Mouse (Mus musculus): Measurements from ENCODE around the gene Kcnab1.

Gene Kcnab1

GRCm38 (mm10) chr3:65317876-65318537, 208.8 kb downstream of the Kcnab1 start:
- DNase-seq: peak; percentile 50 to 74

GRCm38 (mm10) chr3:65319248-65320008, 210.2 kb downstream of the Kcnab1 start:
- peak; percentile 11 to 40 for DNase-seq

- DNase-seq: no peak
Observed at GRCm38 (mm10) chr3:65320990-65321389, 211.8 kb downstream of the Kcnab1 start.

GRCm38 (mm10) chr3:65321981-65322779, 213.0 kb downstream of the Kcnab1 start:
- DNase-seq: no peak

GRCm38 (mm10) chr3:65325254-65325653, 216.1 kb downstream of the Kcnab1 start:
- no peak for DNase-seq

GRCm38 (mm10) chr3:65328814-65329213, 219.6 kb downstream of the Kcnab1 start:
- no peak for DNase-seq

GRCm38 (mm10) chr3:65337835-65338464, 228.8 kb downstream of the Kcnab1 start:
- no peak for DNase-seq

GRCm38 (mm10) chr3:65340173-65340951, 231.2 kb downstream of the Kcnab1 start:
- DNase-seq: no peak

GRCm38 (mm10) chr3:65346176-65346575, 237.0 kb downstream of the Kcnab1 start:
- DNase-seq: no peak

- DNase-seq: no peak
Observed at GRCm38 (mm10) chr3:65352278-65353127, 243.3 kb downstream of the Kcnab1 start.

- DNase-seq: no peak
Observed at GRCm38 (mm10) chr3:65353263-65354037, 244.3 kb downstream of the Kcnab1 start.

- no peak for DNase-seq
Observed at GRCm38 (mm10) chr3:65355479-65355878, 246.3 kb downstream of the Kcnab1 start.

GRCm38 (mm10) chr3:65358275-65358674, 249.1 kb downstream of the Kcnab1 start:
- DNase-seq: no peak

- no peak for DNase-seq
Observed at GRCm38 (mm10) chr3:65358841-65359240, 249.7 kb downstream of the Kcnab1 start.

- DNase-seq: no peak
Observed at GRCm38 (mm10) chr3:65360163-65360969, 251.2 kb downstream of the Kcnab1 start.

- peak; percentile 55 to 68 for DNase-seq
Observed at GRCm38 (mm10) chr3:65363438-65363837, 254.3 kb downstream of the Kcnab1 start.

GRCm38 (mm10) chr3:65365184-65365583, 256.0 kb downstream of the Kcnab1 start:
- no peak for DNase-seq

GRCm38 (mm10) chr3:65365921-65366710, 256.9 kb downstream of the Kcnab1 start:
- DNase-seq: peak; percentile 12 to 70

- no peak for DNase-seq
Observed at GRCm38 (mm10) chr3:65367944-65368343, 258.8 kb downstream of the Kcnab1 start.

Data from kidney, postnatal 25 days (tissue).